Comparison of ENCODE assay signal across 8 mouse cellular contexts in the genomic region with DNA sequence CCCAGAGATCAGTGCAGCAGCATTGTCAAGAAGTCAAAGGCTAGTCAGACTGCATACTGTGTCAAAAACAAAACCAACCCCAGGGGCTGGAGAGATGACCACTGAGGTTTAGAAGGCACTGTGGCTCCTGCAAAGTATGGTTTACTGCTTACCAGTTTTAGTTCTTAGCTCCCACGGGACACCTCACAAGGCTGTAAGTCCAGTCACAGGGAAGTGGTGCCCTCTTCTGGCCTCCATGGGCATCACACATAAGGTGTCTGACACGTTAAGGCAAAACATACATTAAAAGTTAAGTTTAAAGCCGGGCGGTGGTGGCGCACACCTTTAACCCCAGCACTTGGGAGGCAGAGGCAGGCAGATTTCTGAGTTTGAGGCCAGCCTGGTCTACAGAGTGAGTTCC. TPM values are rescaled to one million over a fixed set of nuclear protein-coding genes. Genes with fewer than 3 reads are reported as not detected.
DNase-seq lines count a peak whose midpoint lies in the region; ATAC-seq and TF ChIP-seq lines count a peak whose summit lies in the region.

No protein-coding gene starts in this region.

- H3K4me1 ChIP-seq in cerebellum, adult 2 months (ENCODE audit: control insufficient read depth, insufficient read depth, low read length), result no peaks in the 10 kb centered on the region
- peaks cover 19% of the 10 kb centered on the region for H3K4me1 ChIP-seq in hindbrain, embryonic 16.5 days (ENCODE audit: control insufficient read depth, insufficient read depth, low read depth, low read length)
- peaks cover 11% of the 10 kb centered on the region for H3K4me1 ChIP-seq in midbrain, embryonic 14.5 days (ENCODE audit: control insufficient read depth, insufficient read depth, low read length)

- H3K9me3 ChIP-seq in hindbrain, embryonic 16.5 days (ENCODE audit: control insufficient read depth, low read length), result no peaks in the 10 kb centered on the region
- H3K9me3 ChIP-seq in midbrain, embryonic 14.5 days (ENCODE audit: control insufficient read depth, low read length), result no peaks in the 10 kb centered on the region

- 54% methylated on average over 5 of the region's 5 CpGs for WGBS in cerebellum, adult 2 months
- WGBS in hindbrain, embryonic 16.5 days, result 60% methylated on average over 5 of the region's 5 CpGs
- 57% methylated on average over 5 of the region's 5 CpGs for WGBS in midbrain, embryonic 14.5 days

- no peaks in the 10 kb centered on the region; the same call in 1 of the 2 replicates for H3K27me3 ChIP-seq in cerebellum, adult 2 months (ENCODE audit: control insufficient read depth, insufficient read depth, low read length)
- H3K27me3 ChIP-seq in hindbrain, embryonic 16.5 days (replicated peaks; ENCODE audit: control insufficient read depth, insufficient read depth, low read length), result peaks cover 2% of the 10 kb centered on the region; the same call in 1 of the 2 replicates
- peaks cover 6% of the 10 kb centered on the region; the same call in 1 of the 2 replicates for H3K27me3 ChIP-seq in midbrain, embryonic 14.5 days (ENCODE audit: control insufficient read depth, insufficient read depth, low read length)

- peak overlapping the region; percentile 27; the same call in 1 of the 2 replicates for H3K4me2 ChIP-seq in hindbrain, embryonic 16.5 days (ENCODE audit: low read length)
- 0 out of 2 replicates have a peak overlapping the region, but pooled peaks have one; percentile 81 for H3K4me2 ChIP-seq in midbrain, embryonic 14.5 days (ENCODE audit: low read length)

- no peak for TF ChIP-seq POLR2A in cerebellum, adult 2 months (IDR thresholded peaks at IDR 0.05; ENCODE audit: borderline replicate concordance, insufficient read depth, low read length)

- no peak overlapping the region for H3K9ac ChIP-seq in hindbrain, embryonic 16.5 days (ENCODE audit: low read depth, low read length)
- no peak overlapping the region for H3K9ac ChIP-seq in midbrain, embryonic 14.5 days (replicated peaks; ENCODE audit: low read length)

- peak; percentile 43; the same call in 1 of the 2 replicates for TF ChIP-seq CTCF in cerebellum, adult 2 months (IDR thresholded peaks at IDR 0.05; ENCODE audit: borderline replicate concordance, insufficient read depth, low read depth, low read length)

- no peak for ATAC-seq in hindbrain, embryonic 16.5 days
- ATAC-seq in midbrain, embryonic 14.5 days (ENCODE audit: low FRiP score, low TSS enrichment), result no peak

- DNase-seq in cerebellum, adult 2 months, result no peak
- no peak for DNase-seq in cerebellum, adult 11-12 months
- DNase-seq in 3T3-L1 (ENCODE audit: low read depth, low spot score), result peak; percentile 76
- DNase-seq in embryo, embryonic 11 days, result peak; percentile 57
- DNase-seq in midbrain, embryonic 14.5 days, result peak; percentile 53
- DNase-seq in right cerebral cortex, postnatal 25 days, result no peak
- DNase-seq in adrenal gland, postnatal 25 days, result no peak

- H3K4me3 ChIP-seq in cerebellum, adult 2 months (replicated peaks; ENCODE audit: insufficient read depth, low read depth, low read length), result no peak overlapping the region
- no peak overlapping the region for H3K4me3 ChIP-seq in hindbrain, embryonic 16.5 days (ENCODE audit: low read length)
- no peak overlapping the region for H3K4me3 ChIP-seq in midbrain, embryonic 14.5 days (replicated peaks; ENCODE audit: low read depth, low read length)

- H3K36me3 ChIP-seq in hindbrain, embryonic 16.5 days (ENCODE audit: control insufficient read depth, insufficient read depth, low read length), result no peaks in the 10 kb centered on the region
- 0 out of 2 replicates have a peak, but pooled peaks cover 4% of the 10 kb centered on the region for H3K36me3 ChIP-seq in midbrain, embryonic 14.5 days (ENCODE audit: control insufficient read depth, insufficient read depth, low read length)

- no peak overlapping the region for H3K27ac ChIP-seq in cerebellum, adult 2 months (ENCODE audit: insufficient read depth, low read length)
- H3K27ac ChIP-seq in hindbrain, embryonic 16.5 days (ENCODE audit: low read depth, low read length), result peak overlapping the region; percentile 56
- H3K27ac ChIP-seq in midbrain, embryonic 14.5 days (replicated peaks; ENCODE audit: low read depth, low read length), result no peak overlapping the region

RNA-seq across cellular contexts. Expression of a gene that starts 2.6 kb away (rescaled TPM):
- polyA plus RNA-seq in cerebellum, adult 2 months (2012; rRNA removed), result 1.2 TPM in 2 replicates
- 54.2 and 66.2 TPM in 2 replicates for polyA plus RNA-seq in hindbrain, embryonic 16.5 days (2015; fragmentation: Nextera tagmentation; extraction: Ambion mirVana)
- polyA plus RNA-seq in midbrain, embryonic 14.5 days (2014; fragmentation: Nextera tagmentation; extraction: Ambion mirVana), result 38.8 and 62.6 TPM in 2 replicates
- total RNA-seq in adrenal gland, postnatal 25 days (2021), result 26.7 and 30.0 TPM in 2 replicates

RNA-seq across cellular contexts. Expression of a gene that starts 29.1 kb away (rescaled TPM):
- 6.0 and 6.2 TPM in 2 replicates for polyA plus RNA-seq in cerebellum, adult 2 months (2012; rRNA removed)
- 1.5 and 1.6 TPM in 2 replicates for polyA plus RNA-seq in hindbrain, embryonic 16.5 days (2015; fragmentation: Nextera tagmentation; extraction: Ambion mirVana)
- 1.4 and 1.8 TPM in 2 replicates for polyA plus RNA-seq in midbrain, embryonic 14.5 days (2014; fragmentation: Nextera tagmentation; extraction: Ambion mirVana)
- 2.5 and 5.0 TPM in 2 replicates for total RNA-seq in adrenal gland, postnatal 25 days (2021)

RNA-seq across cellular contexts. Expression of a gene that starts 59.6 kb away (rescaled TPM):
- 4.8 and 4.9 TPM in 2 replicates for polyA plus RNA-seq in cerebellum, adult 2 months (2012; rRNA removed)
- 14.9 and 15.5 TPM in 2 replicates for polyA plus RNA-seq in hindbrain, embryonic 16.5 days (2015; fragmentation: Nextera tagmentation; extraction: Ambion mirVana)
- 15.9 and 21.9 TPM in 2 replicates for polyA plus RNA-seq in midbrain, embryonic 14.5 days (2014; fragmentation: Nextera tagmentation; extraction: Ambion mirVana)
- total RNA-seq in adrenal gland, postnatal 25 days (2021), result 9.8 and 14.8 TPM in 2 replicates

Comparison
In these comparisons a context has a peak if more than half of its experiments do, and no peak if none do; other contexts are left out.
1. DNase-seq: peak in 3T3-L1 (single experiment), embryo, embryonic 11 days (single experiment) and midbrain, embryonic 14.5 days (single experiment); none in cerebellum, adult 2 months (0 of 2), cerebellum, adult 11-12 months (single experiment), right cerebral cortex, postnatal 25 days (single experiment) and adrenal gland, postnatal 25 days (single experiment).
2. RNA of a gene that starts 2.6 kb away (polyA plus RNA-seq): 38.8 to 62.6 TPM in midbrain, embryonic 14.5 days and 54.2 to 66.2 TPM in hindbrain, embryonic 16.5 days; 1.2 TPM in cerebellum, adult 2 months; every median in the first group is over 10 times any median in the second.